Mouse (Mus musculus) embryonic fibroblast, embryonic 13.5 days (primary cell): Measurements from ENCODE around the gene Crip1. TPM values are rescaled to one million over a fixed set of nuclear protein-coding genes. Genes with fewer than 3 reads are reported as not detected.
A peak's percentile ranks its signal among the peaks of the same experiment; 100 is the strongest.

Source experiments
- H3K27ac ChIP-seq: 2 replicates; pipeline ENCODE4 v1.5.1; 2012; ENCODE audit warnings: low read length, control low read depth, inconsistent platforms; ENCODE audit not compliant: insufficient read depth
- H3K4me1 ChIP-seq: 2 replicates; pipeline ENCODE4 v1.6.1; 2011; ENCODE audit warnings: low read length; ENCODE audit not compliant: control insufficient read depth, insufficient read depth
- H3K4me3 ChIP-seq: 2 replicates; pipeline ENCODE4 v1.5.1; 2011; ENCODE audit warnings: mild to moderate bottlenecking, control low read depth, low read length; ENCODE audit not compliant: insufficient read depth
- CTCF ChIP-seq: IDR thresholded peaks from 2 replicates; pipeline ENCODE4 v1.5.1; 2011; ENCODE audit warnings: mild to moderate bottlenecking, control low read depth, low read length, moderate library complexity, borderline replicate concordance; ENCODE audit not compliant: insufficient read depth
- POLR2A ChIP-seq: IDR thresholded peaks from 2 replicates; pipeline ENCODE4 v1.6.1; 2011; ENCODE audit warnings: low read depth, mild to moderate bottlenecking, control low read depth, low read length, moderate library complexity
- polyA plus RNA-seq: library from polyadenylated mRNA; stranded (reverse); fragments of >200 nt; gene quantifications from 2 replicates; pipeline ENCODE4 v1.2.4, GENCODE M21; 2011; ENCODE audit warnings: low read depth; ENCODE audit not compliant: missing spikeins, insufficient read length

The Crip1 gene
- polyA plus RNA-seq, 1 experiment = 75.5 TPM

- TF ChIP-seq CTCF (no peak), POLR2A (no peak)
- H3K4me3 ChIP-seq = no peak overlapping the region
- H3K27ac ChIP-seq = no peak overlapping the region
- H3K4me1 ChIP-seq = 0 out of 2 replicates have a peak, but pooled peaks cover 12% of the 10 kb centered on the region
These were observed 8.6 kb downstream of the Crip1 start for GRCm38 (mm10) chr12:113154747-113155075.

GRCm38 (mm10) chr12:113155076-113155771 lies 9.1 kb downstream of the Crip1 start:
- Histone ChIP-seq H3K4me1 (0 out of 2 replicates have a peak, but pooled peaks cover 12% of the 10 kb centered on the region), H3K4me3 (peak overlapping the region; percentile 27), H3K27ac (peak overlapping the region; percentile 78)
- no peak for TF ChIP-seq CTCF
- no peak; the same call in 1 of the 2 replicates for TF ChIP-seq POLR2A

GRCm38 (mm10) chr12:113155887-113156539 lies 9.9 kb downstream of the Crip1 start, which contains the start of gene Tedc1:
Tedc1 (plus strand) TSS chr12:113156421.
- Histone ChIP-seq H3K27ac (peak within 1 kb of the TSS; percentile 78), H3K4me1 (0 out of 2 replicates have a peak, but pooled peaks cover 12% of the 10 kb centered on the region), H3K4me3 (peak within 1 kb of the TSS; percentile 63)
- peak; percentile 64 for TF ChIP-seq POLR2A
- TF ChIP-seq CTCF = peak; percentile 70

GRCm38 (mm10) chr12:113156540-113156929 lies 10.4 kb downstream of the Crip1 start:
- H3K27ac ChIP-seq = no peak overlapping the region
- H3K4me1 ChIP-seq = 0 out of 2 replicates have a peak, but pooled peaks cover 12% of the 10 kb centered on the region
- H3K4me3 ChIP-seq = peak overlapping the region; percentile 63
- TF ChIP-seq CTCF = no peak

- peak overlapping the region; percentile 63 for H3K4me3 ChIP-seq
- 0 out of 2 replicates have a peak, but pooled peaks cover 12% of the 10 kb centered on the region for H3K4me1 ChIP-seq
- TF ChIP-seq CTCF = no peak
- TF ChIP-seq POLR2A = no peak
- no peak overlapping the region for H3K27ac ChIP-seq
These were observed 10.9 kb downstream of the Crip1 start for GRCm38 (mm10) chr12:113157002-113157401.

- TF ChIP-seq CTCF (no peak), POLR2A (no peak)
- Histone ChIP-seq H3K4me1 (0 out of 2 replicates have a peak, but pooled peaks cover 12% of the 10 kb centered on the region), H3K4me3 (peak overlapping the region; percentile 63; the same call in 1 of the 2 replicates), H3K27ac (no peak overlapping the region)
These were observed 11.4 kb downstream of the Crip1 start for GRCm38 (mm10) chr12:113157521-113157920.

GRCm38 (mm10) chr12:113157971-113158370 lies 11.9 kb downstream of the Crip1 start:
- Histone ChIP-seq H3K27ac (no peak overlapping the region), H3K4me3 (no peak overlapping the region), H3K4me1 (0 out of 2 replicates have a peak, but pooled peaks cover 12% of the 10 kb centered on the region)
- no peak for TF ChIP-seq CTCF
- TF ChIP-seq POLR2A = no peak

GRCm38 (mm10) chr12:113163561-113164006 lies 17.5 kb downstream of the Crip1 start:
- H3K4me1 ChIP-seq = no peaks in the 10 kb centered on the region
- no peak overlapping the region for H3K27ac ChIP-seq

GRCm38 (mm10) chr12:113168031-113168536 lies 22.0 kb downstream of the Crip1 start:
- H3K27ac ChIP-seq = no peak overlapping the region
- H3K4me1 ChIP-seq = no peaks in the 10 kb centered on the region
- no peak overlapping the region for H3K4me3 ChIP-seq
- TF ChIP-seq CTCF = no peak
- no peak for TF ChIP-seq POLR2A

More at GRCm38 (mm10) chr12:113163561-113164006, 17.5 kb downstream of the Crip1 start:
- TF ChIP-seq POLR2A = no peak
- no peak for TF ChIP-seq CTCF
- H3K4me3 ChIP-seq = no peak overlapping the region
